Comparison of ENCODE assay signal across 29 mouse cellular contexts in genomic region chr5:17591908-17592307, GRCm38 (mm10). TPM values are rescaled to one million over a fixed set of nuclear protein-coding genes. Genes with fewer than 3 reads are reported as not detected.
"Had no signal": no experiment of that assay in that cellular context is flagged by ENCODE, and none has a peak within 500 bp of the region (broad histone marks: within the 10 kb centered on the region; RNA-seq: fewer than 3 reads in every experiment).

No protein-coding gene starts in this region.

- DNase-seq: cerebellum, adult 9-10 months; cerebellum, adult 9-11 months; cerebellum, postnatal 10 days; cerebellum, postnatal 14 days; cerebellum, postnatal 25 days; cerebellum, postnatal 36 days; embryo, embryonic 11 days; forebrain, postnatal 0 days; gastrocnemius, adult 2 months; gastrocnemius, postnatal 10 days; gastrocnemius, postnatal 14 days; gastrocnemius, postnatal 25 days; gastrocnemius, postnatal 36 days; heart, adult 11 months; heart, adult 18-20 months; heart, adult 2 months had no signal

- H3K27ac ChIP-seq: embryonic facial prominence, embryonic 10.5 days; embryonic facial prominence, embryonic 12.5 days; embryonic facial prominence, embryonic 13.5 days; embryonic facial prominence, embryonic 15.5 days; forebrain, embryonic 10.5 days; forebrain, embryonic 12.5 days; forebrain, embryonic 13.5 days; forebrain, embryonic 15.5 days; gastrocnemius, adult 2 months; heart, adult 2 months had no signal

- H3K9ac ChIP-seq: embryonic facial prominence, embryonic 12.5 days; embryonic facial prominence, embryonic 13.5 days; embryonic facial prominence, embryonic 15.5 days; forebrain, embryonic 12.5 days; forebrain, embryonic 13.5 days; forebrain, embryonic 15.5 days; forebrain, postnatal 0 days had no signal

- H3K36me3 ChIP-seq: embryonic facial prominence, embryonic 10.5 days; embryonic facial prominence, embryonic 12.5 days; embryonic facial prominence, embryonic 13.5 days; embryonic facial prominence, embryonic 15.5 days; forebrain, embryonic 10.5 days; forebrain, embryonic 12.5 days; forebrain, embryonic 15.5 days had no signal

- H3K9me3 ChIP-seq: embryonic facial prominence, embryonic 10.5 days; embryonic facial prominence, embryonic 12.5 days; embryonic facial prominence, embryonic 13.5 days; embryonic facial prominence, embryonic 15.5 days; forebrain, embryonic 10.5 days; forebrain, embryonic 12.5 days; forebrain, embryonic 13.5 days; forebrain, embryonic 15.5 days had no signal

- H3K27me3 ChIP-seq: embryonic facial prominence, embryonic 12.5 days; embryonic facial prominence, embryonic 13.5 days; embryonic facial prominence, embryonic 15.5 days; forebrain, embryonic 12.5 days; forebrain, embryonic 13.5 days; forebrain, embryonic 15.5 days had no signal

- ATAC-seq: forebrain, embryonic 13.5 days; forebrain, embryonic 14.5 days; forebrain, embryonic 15.5 days; forebrain, embryonic 16.5 days; forebrain, postnatal 0 days had no signal

- H3K4me3 ChIP-seq: embryonic facial prominence, embryonic 10.5 days; embryonic facial prominence, embryonic 12.5 days; embryonic facial prominence, embryonic 13.5 days; embryonic facial prominence, embryonic 15.5 days; erythroblast, embryonic 14.5 days; forebrain, embryonic 10.5 days; forebrain, embryonic 12.5 days; forebrain, embryonic 13.5 days; forebrain, embryonic 15.5 days; gastrocnemius, adult 2 months; heart, adult 2 months had no signal

- H3K4me1 ChIP-seq: embryonic facial prominence, embryonic 12.5 days; embryonic facial prominence, embryonic 13.5 days; embryonic facial prominence, embryonic 15.5 days had no signal

- H3K4me2 ChIP-seq: embryonic facial prominence, embryonic 12.5 days; embryonic facial prominence, embryonic 13.5 days; embryonic facial prominence, embryonic 15.5 days; forebrain, embryonic 12.5 days; forebrain, embryonic 13.5 days; forebrain, embryonic 15.5 days had no signal

RNA-seq across cellular contexts. Expression of gene Sema3c, which starts 17.8 kb away (rescaled TPM):
- total RNA-seq: common myeloid progenitor, adult 5-6 weeks; granulocyte monocyte progenitor cell, adult 5-6 weeks had no signal
- polyA plus RNA-seq: erythroblast, embryonic 14.5 days had no signal
